Mouse (Mus musculus) adipocyte (in vitro differentiated cells): Measurements from ENCODE around the gene Wdr12.
"Not testable (repeated sequence)": the region's sequence is repeated elsewhere in the genome, so short reads cannot be mapped to it uniquely, and the experiment has no call there.

Experiments used
- DNase-seq: peaks from one replicate; pipeline ENCODE4 v3.0.0-alpha.2; 2016; ENCODE audit warnings: low spot score

The Wdr12 gene

GRCm38 (mm10) chr1:60098024-60098781 is at the start of gene Wdr12, which contains the start of gene Carf:
Gene Wdr12 (minus strand): TSS chr1:60098645.
Gene Carf (plus strand): TSS chr1:60098247.
- peak; percentile 97 for DNase-seq

- no peak for DNase-seq
Observed at GRCm38 (mm10) chr1:60137346-60137745, 38.9 kb upstream of the Wdr12 start.

- no peak for DNase-seq
Observed at GRCm38 (mm10) chr1:60117721-60118455, 19.4 kb upstream of the Wdr12 start.

- DNase-seq: no peak
Observed at GRCm38 (mm10) chr1:60104582-60104981, 6.1 kb upstream of the Wdr12 start.

GRCm38 (mm10) chr1:60098839-60099238 is 394 bp upstream of the Wdr12 start:
- DNase-seq: peak; percentile 39

GRCm38 (mm10) chr1:60097277-60098023 is 995 bp downstream of the Wdr12 start:
- peak; percentile 79 for DNase-seq

- DNase-seq: peak; percentile 33
Observed at GRCm38 (mm10) chr1:60096572-60097276, 1.7 kb downstream of the Wdr12 start.

- no peak for DNase-seq
Observed at GRCm38 (mm10) chr1:60076411-60076810, 22.0 kb downstream of the Wdr12 start.

GRCm38 (mm10) chr1:60075590-60075989 is 22.9 kb downstream of the Wdr12 start:
- no peak for DNase-seq

GRCm38 (mm10) chr1:60074935-60075334 is 23.5 kb downstream of the Wdr12 start:
- no peak for DNase-seq

- peak; percentile 26 for DNase-seq
Observed at GRCm38 (mm10) chr1:60070725-60071124, 27.7 kb downstream of the Wdr12 start.

- no peak for DNase-seq
Observed at GRCm38 (mm10) chr1:60056310-60056709, 42.1 kb downstream of the Wdr12 start.

- DNase-seq: no peak
Observed at GRCm38 (mm10) chr1:60054659-60055058, 43.8 kb downstream of the Wdr12 start.

- DNase-seq: not testable (repeated sequence)
Observed at GRCm38 (mm10) chr1:60047481-60047880, 51.0 kb downstream of the Wdr12 start.

- DNase-seq: no peak
Observed at GRCm38 (mm10) chr1:60044595-60044994, 53.9 kb downstream of the Wdr12 start.

GRCm38 (mm10) chr1:60042796-60043469 is 55.5 kb downstream of the Wdr12 start, which contains the start of gene Ica1l:
Gene Ica1l (minus strand): TSS chr1:60043184.
- DNase-seq: no peak

- no peak for DNase-seq
Observed at GRCm38 (mm10) chr1:60042398-60042795, 56.0 kb downstream of the Wdr12 start.

GRCm38 (mm10) chr1:60035044-60035443 is 63.4 kb downstream of the Wdr12 start:
- DNase-seq: no peak
